Mouse (Mus musculus): ENCODE results near the gene Ctnnbip1.
A peak's percentile ranks its signal among the peaks of the same experiment; 100 is the strongest.

DNA sequence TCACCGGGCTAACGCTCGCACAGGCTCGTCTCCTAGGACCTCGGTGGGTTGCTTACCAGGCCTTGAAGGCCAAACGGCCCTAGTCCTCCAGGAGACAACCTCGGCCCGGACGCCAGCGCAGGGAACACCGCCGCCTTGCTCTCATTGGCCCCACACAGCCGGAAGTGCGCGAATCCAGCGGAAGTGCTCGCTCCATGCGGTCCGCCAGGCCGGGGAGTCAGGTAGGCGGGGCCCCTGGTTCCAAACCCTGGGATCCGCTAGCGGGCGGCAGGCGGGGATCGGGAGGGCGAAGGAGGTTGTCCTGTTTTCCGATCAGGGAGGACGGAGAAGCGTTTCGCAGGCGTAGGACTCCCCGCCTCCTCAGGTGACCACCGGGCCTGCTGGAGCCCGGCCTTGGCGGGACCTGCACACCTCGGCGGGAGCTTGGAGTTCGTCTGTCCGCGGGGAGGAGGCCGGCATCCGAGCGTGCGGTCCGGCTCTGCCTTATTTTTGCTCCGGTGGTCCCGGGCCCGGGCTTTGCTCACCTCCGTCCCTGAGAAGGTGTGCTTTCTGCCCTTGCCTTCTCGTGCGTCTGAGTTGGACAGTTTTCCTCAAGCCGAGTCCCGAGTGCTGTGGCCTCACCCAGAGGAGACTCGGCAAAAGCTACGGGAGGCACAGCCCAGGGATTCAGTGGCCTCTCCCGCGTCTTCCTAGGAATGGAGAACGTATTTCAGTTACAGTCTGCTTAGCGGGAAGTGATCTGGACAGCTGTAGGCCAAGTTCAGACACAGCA lies 32.8 kb upstream of the Ctnnbip1 start, which contains the start of the genes Nmnat1 and Lzic:
- TF ChIP-seq EP300 (IDR thresholded peaks at IDR 0.05; ENCODE audit: low read depth) (no peak), CTCF (IDR thresholded peaks at IDR 0.05; ENCODE audit: low read depth) (peak; percentile 15; the same call in 1 of the 2 replicates)

Data from heart, postnatal 0 days (tissue).